Mouse (Mus musculus) heart, adult 2 months (tissue): ENCODE results near the gene Metap1.

Experiments used
- CTCF ChIP-seq: fragments of 200-600 bp; IDR thresholded peaks from 2 replicates; pipeline ENCODE4 v1.8.1; 2022; ENCODE audit warnings: antibody characterized with exemption, mild to moderate bottlenecking, moderate library complexity
- POLR2A ChIP-seq: fragments of 200-500 bp; IDR thresholded peaks from 2 replicates; pipeline ENCODE4 v1.6.1; 2011; ENCODE audit warnings: mild to moderate bottlenecking, low read depth, low read length, control low read depth; ENCODE audit not compliant: insufficient read depth

GRCm38 (mm10) chr3:138479489-138479888 lies 9.8 kb downstream of the Metap1 start:
- TF ChIP-seq CTCF (no peak), POLR2A (no peak)
